Mouse (Mus musculus): ENCODE results near the gene Pheta1. TPM values are rescaled to one million over a fixed set of nuclear protein-coding genes. Genes with fewer than 3 reads are reported as not detected.

Gene Pheta1
- polyA plus RNA-seq, 1 experiment from 2014 or later = 0.86 TPM

Other genes starting within 250 kb of the Pheta1 start
- 6.2 to 10.9 TPM (median 7.4 TPM) in 3 replicates for gene Acad12, start 230.0 kb upstream of the Pheta1 start, polyA plus RNA-seq (2018)
- gene Acad10, start 188.5 kb upstream of the Pheta1 start, polyA plus RNA-seq (2018) = 1.7 to 4.4 TPM (median 2.5 TPM) in 3 replicates
- 32.4 to 40.7 TPM (median 36.5 TPM) in 3 replicates for gene Brap, start 188.4 kb upstream of the Pheta1 start, polyA plus RNA-seq (2018)
- gene Atxn2, start 137.6 kb upstream of the Pheta1 start, polyA plus RNA-seq (2018) = 45.1 to 115 TPM (median 51.4 TPM) in 3 replicates
- gene Sh2b3, start 11.3 kb upstream of the Pheta1 start, polyA plus RNA-seq (2018) = 36.0 to 49.5 TPM (median 47.2 TPM) in 3 replicates
- gene Cux2, start 201.1 kb downstream of the Pheta1 start, polyA plus RNA-seq (2018) = not detected in 3 replicates

All from macrophage (primary cell).